Mouse (Mus musculus): ENCODE results near the gene F11r.

GRCm38 (mm10) chr1:171419291-171419882 is 17.9 kb upstream of the F11r start:
- TF ChIP-seq POLR2A (IDR thresholded peaks at IDR 0.05; ENCODE audit: extremely low read depth, insufficient read depth, low read length) (no peak), CTCF (IDR thresholded peaks at IDR 0.05; ENCODE audit: extremely low read depth, insufficient read depth, low read length) (no peak)

All from cortical plate, adult 2 months (tissue).